Mouse (Mus musculus): Measurements from ENCODE around the gene Hist1h2ai. TPM values are rescaled to one million over a fixed set of nuclear protein-coding genes. Genes with fewer than 3 reads are reported as not detected.
A peak's percentile ranks its signal among the peaks of the same experiment; 100 is the strongest.
"Not testable (repeated sequence)": the region's sequence is repeated elsewhere in the genome, so short reads cannot be mapped to it uniquely, and the experiment has no call there.

Gene Hist1h2ai
- 159 to 372 TPM (median 273 TPM) in 3 replicates for total RNA-seq (2017)

- ATAC-seq (replicated peaks; ENCODE audit: insufficient number of reproducible peaks, low FRiP score, low TSS enrichment, poor library complexity, severe bottlenecking): peak; percentile 84
These were observed at the start of gene Hist1h2ai, which contains the start of gene Hist1h2bl for GRCm38 (mm10) chr13:21715864-21716539. TSS of gene Hist1h2ai (plus strand) at chr13:21716422. TSS of gene Hist1h2bl (minus strand) at chr13:21716143.

- no peak for ATAC-seq (replicated peaks; ENCODE audit: insufficient number of reproducible peaks, low FRiP score, low TSS enrichment, poor library complexity, severe bottlenecking)
These were observed 38.9 kb upstream of the Hist1h2ai start, which contains the start of gene Olfr1360 for GRCm38 (mm10) chr13:21677305-21677704. TSS of gene Olfr1360 (minus strand) at chr13:21677405.

GRCm38 (mm10) chr13:21697811-21698210, 18.4 kb upstream of the Hist1h2ai start, which contains the start of gene Olfr1359:
TSS of gene Olfr1359 (plus strand) at chr13:21698111.
- ATAC-seq (replicated peaks; ENCODE audit: insufficient number of reproducible peaks, low FRiP score, low TSS enrichment, poor library complexity, severe bottlenecking): no peak

- ATAC-seq (replicated peaks; ENCODE audit: insufficient number of reproducible peaks, low FRiP score, low TSS enrichment, poor library complexity, severe bottlenecking): no peak
These were observed 9.6 kb upstream of the Hist1h2ai start for GRCm38 (mm10) chr13:21706669-21707068.

- peak; percentile 79 for ATAC-seq (replicated peaks; ENCODE audit: insufficient number of reproducible peaks, low FRiP score, low TSS enrichment, poor library complexity, severe bottlenecking)
These were observed 6.1 kb upstream of the Hist1h2ai start for GRCm38 (mm10) chr13:21710031-21710711.

- no peak for ATAC-seq (replicated peaks; ENCODE audit: insufficient number of reproducible peaks, low FRiP score, low TSS enrichment, poor library complexity, severe bottlenecking)
These were observed 5.2 kb upstream of the Hist1h2ai start for GRCm38 (mm10) chr13:21710821-21711525.

DNA sequence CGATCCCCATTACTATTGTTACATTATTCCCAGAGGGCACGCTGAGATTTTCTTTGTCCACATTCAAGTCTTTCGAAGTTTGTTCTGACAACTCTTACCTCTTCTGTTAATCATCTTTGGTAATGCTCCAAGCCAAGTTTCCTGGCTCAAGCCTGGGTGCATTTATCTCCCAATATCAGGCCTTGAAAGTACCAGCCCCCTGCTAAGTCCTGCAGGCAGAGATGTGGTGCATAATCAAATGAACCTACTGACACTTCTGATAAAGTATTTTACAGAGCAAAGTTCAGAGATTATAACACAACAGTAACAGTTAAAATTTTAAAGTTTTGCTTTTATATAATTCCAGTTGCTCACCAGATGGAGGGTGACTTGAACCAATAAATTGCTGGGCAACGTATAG, 4.5 kb upstream of the Hist1h2ai start:
- ATAC-seq (replicated peaks; ENCODE audit: insufficient number of reproducible peaks, low FRiP score, low TSS enrichment, poor library complexity, severe bottlenecking): no peak

- ATAC-seq (replicated peaks; ENCODE audit: insufficient number of reproducible peaks, low FRiP score, low TSS enrichment, poor library complexity, severe bottlenecking): peak; percentile 46
These were observed 1.5 kb upstream of the Hist1h2ai start for GRCm38 (mm10) chr13:21714725-21715124.

- no peak for ATAC-seq (replicated peaks; ENCODE audit: insufficient number of reproducible peaks, low FRiP score, low TSS enrichment, poor library complexity, severe bottlenecking)
These were observed 925 bp upstream of the Hist1h2ai start for GRCm38 (mm10) chr13:21715131-21715863.

DNA sequence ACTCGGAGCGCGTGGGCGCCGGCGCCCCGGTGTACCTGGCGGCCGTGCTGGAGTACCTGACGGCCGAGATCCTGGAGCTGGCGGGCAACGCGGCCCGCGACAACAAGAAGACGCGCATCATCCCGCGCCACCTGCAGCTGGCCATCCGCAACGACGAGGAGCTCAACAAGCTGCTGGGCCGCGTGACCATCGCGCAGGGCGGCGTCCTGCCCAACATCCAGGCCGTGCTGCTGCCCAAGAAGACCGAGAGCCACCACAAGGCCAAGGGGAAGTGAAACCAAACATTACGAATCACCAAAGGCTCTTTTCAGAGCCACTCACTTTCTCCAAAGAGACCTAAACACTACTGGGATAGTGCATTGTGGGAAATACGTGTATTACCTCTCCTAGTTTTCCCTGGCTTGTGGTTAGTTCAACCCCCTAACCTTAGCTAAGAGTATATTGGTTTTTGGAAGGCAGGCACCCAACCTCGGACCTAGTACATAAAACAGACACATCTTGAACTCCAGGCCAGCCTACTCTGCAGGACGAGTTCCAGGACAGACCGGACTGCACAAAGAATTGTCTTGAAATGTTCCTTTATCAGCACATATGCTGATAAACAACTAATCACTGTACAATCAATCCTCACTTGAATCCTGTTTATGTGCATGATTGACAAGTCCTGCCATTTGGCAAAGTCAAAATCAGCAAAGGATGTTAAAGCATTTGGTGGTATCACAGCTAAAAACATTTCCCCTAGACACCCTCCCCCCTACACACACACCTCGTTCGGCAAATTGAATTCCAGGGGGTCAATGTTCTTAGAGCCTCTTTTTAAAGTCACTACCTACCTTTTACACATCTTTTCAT, 544 bp downstream of the Hist1h2ai start:
- peak; percentile 54 for ATAC-seq (replicated peaks; ENCODE audit: insufficient number of reproducible peaks, low FRiP score, low TSS enrichment, poor library complexity, severe bottlenecking)

DNA sequence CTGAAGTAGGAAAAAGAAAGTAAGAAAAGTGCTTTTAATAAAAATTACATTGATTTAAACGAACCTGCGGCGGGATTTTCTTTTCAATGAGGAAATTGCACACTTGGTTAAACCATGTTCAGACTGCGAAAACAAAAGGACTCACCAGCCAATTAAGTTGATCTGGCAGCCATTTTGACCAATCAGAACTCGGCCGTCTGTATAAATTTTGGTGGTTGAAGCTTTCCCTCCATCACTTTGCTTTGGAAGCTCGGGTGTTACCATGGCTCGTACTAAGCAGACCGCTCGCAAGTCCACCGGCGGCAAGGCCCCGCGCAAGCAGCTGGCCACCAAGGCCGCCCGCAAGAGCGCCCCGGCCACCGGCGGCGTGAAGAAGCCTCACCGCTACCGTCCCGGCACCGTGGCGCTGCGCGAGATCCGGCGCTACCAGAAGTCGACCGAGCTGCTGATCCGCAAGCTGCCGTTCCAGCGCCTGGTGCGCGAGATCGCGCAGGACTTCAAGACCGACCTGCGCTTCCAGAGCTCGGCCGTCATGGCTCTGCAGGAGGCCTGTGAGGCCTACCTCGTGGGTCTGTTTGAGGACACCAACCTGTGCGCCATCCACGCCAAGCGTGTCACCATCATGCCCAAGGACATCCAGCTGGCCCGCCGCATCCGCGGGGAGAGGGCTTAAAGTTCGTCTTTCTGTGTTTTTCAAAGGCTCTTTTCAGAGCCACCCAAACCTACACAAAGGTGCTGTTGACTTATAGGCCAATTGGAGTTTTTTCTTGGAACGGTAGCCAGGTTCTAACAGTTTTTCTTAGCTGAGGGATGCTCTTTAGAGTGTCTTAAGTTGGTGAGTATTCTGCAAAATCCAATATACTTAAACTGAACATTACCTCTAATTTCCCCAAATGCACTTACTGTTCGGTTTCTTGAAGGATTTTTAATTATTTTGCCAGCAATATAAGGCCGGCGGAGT, 1.5 kb downstream of the Hist1h2ai start, which contains the start of gene Hist1h3h:
Hist1h3h (plus strand) TSS at position 263 of the 961 bp plus-strand sequence.
- peak; percentile 47; the same call in 1 of the 2 replicates for ATAC-seq (replicated peaks; ENCODE audit: insufficient number of reproducible peaks, low FRiP score, low TSS enrichment, poor library complexity, severe bottlenecking)

GRCm38 (mm10) chr13:21718381-21719080, 2.3 kb downstream of the Hist1h2ai start:
- no peak for ATAC-seq (replicated peaks; ENCODE audit: insufficient number of reproducible peaks, low FRiP score, low TSS enrichment, poor library complexity, severe bottlenecking)

DNA sequence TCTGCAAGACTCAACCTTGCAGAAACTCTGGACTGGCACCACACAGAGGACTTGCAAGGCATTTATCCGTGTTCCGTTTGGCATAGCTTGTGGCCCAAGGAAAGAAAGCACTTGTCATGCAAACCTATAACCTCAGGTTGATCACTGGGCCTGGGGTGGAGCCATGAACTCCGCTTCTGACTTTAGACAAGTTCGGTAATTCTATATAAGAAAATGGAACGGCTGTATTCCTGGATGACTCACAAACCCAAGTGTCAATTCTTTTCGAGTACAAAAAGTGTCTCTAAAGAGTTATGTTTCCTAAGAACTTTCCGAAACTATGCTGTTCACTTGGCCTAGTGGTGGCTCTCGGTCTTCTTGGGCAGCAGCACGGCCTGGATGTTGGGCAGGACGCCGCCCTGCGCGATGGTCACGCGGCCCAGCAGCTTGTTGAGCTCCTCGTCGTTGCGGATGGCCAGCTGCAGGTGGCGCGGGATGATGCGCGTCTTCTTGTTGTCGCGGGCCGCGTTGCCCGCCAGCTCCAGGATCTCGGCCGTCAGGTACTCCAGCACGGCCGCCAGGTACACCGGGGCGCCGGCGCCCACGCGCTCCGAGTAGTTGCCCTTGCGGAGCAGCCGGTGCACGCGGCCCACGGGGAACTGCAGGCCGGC, 5.0 kb downstream of the Hist1h2ai start:
- not testable (repeated sequence) for ATAC-seq (replicated peaks; ENCODE audit: insufficient number of reproducible peaks, low FRiP score, low TSS enrichment, poor library complexity, severe bottlenecking)

DNA sequence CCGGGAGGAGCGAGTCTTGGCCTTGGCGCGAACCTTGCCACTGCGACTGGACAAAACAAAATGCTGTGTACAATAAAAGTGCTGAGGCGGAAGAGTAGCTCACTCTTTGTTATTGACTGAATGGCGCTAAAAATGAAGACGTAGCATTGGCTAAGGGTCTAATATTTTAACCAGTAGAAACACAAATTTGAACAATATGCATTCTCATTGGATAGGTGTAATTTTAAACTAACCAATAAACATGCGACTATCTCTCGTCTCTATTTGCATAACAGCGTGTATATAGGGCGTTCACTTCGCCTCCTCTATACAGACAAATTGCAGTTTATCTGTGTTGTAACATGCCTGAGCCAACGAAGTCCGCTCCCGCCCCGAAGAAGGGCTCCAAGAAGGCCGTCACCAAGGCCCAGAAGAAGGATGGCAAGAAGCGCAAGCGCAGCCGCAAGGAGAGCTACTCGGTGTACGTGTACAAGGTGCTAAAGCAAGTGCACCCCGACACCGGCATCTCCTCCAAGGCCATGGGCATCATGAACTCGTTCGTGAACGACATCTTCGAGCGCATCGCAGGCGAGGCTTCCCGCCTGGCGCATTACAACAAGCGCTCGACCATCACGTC, 5.6 kb downstream of the Hist1h2ai start, which contains the start of gene Hist1h2bm:
Hist1h2bm (plus strand) TSS at position 288 of the 616 bp plus-strand sequence.
- ATAC-seq (replicated peaks; ENCODE audit: insufficient number of reproducible peaks, low FRiP score, low TSS enrichment, poor library complexity, severe bottlenecking): peak; percentile 94

- no peak for ATAC-seq (replicated peaks; ENCODE audit: insufficient number of reproducible peaks, low FRiP score, low TSS enrichment, poor library complexity, severe bottlenecking)
These were observed 6.2 kb downstream of the Hist1h2ai start for GRCm38 (mm10) chr13:21722373-21722925.
